Mouse (Mus musculus): ENCODE results near the gene Capns2.

GRCm38 (mm10) chr8:92911477-92911876 is 10.3 kb downstream of the Capns2 start:
- no peak for TF ChIP-seq POLR2A (IDR thresholded peaks at IDR 0.05; ENCODE audit: borderline replicate concordance, insufficient read depth, low read length)
- no peak for TF ChIP-seq CTCF (IDR thresholded peaks at IDR 0.05; ENCODE audit: borderline replicate concordance, insufficient read depth, low read depth, low read length)

Data from cerebellum, adult 2 months (tissue).